Mouse (Mus musculus) cerebellum, adult 9-11 months (tissue): ENCODE data around the gene Abca9.

Experiments
- DNase-seq: peaks from one replicate; pipeline ENCODE4 v3.0.0; 2022

Gene Abca9

DNA sequence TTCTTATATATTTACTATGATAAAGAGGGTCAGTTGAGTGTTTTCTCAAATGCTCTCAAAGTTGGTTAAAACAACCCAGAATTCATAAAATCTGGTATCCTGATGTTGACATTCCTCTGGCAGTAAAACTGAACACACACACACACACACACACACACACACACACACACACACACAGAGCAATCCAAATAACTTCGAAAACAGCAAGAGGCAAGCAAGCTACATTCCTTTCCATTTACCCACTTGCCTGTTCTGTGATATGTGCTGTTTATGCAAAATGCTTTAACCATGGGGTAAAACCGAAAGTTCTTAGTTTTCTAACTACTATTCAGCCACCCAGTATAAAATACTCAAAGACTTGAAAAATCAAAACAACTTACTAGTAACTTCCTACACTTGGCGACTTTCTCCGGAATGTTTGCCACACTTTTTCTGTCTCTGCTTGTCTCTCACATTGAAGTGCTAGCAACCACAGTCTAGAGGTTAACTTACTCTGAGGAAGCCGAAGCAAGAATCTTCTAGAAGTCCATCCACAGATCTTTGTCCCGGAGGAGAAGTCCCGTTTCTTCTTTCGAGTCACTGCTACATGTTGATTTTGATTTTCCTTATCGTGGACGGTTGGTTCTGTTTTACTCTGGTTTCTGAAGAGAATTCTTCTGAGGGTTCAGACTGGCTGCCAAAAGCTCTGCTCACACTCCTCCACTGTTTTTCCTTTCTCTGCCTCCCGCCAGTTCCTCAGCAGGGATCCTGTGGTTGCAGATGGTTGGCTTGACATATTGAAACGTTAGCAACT lies at the start of gene Abca9:
Gene Abca9 (minus strand): TSS at position 738 of the 793 bp plus-strand sequence.
- DNase-seq = peak; percentile 33

DNA sequence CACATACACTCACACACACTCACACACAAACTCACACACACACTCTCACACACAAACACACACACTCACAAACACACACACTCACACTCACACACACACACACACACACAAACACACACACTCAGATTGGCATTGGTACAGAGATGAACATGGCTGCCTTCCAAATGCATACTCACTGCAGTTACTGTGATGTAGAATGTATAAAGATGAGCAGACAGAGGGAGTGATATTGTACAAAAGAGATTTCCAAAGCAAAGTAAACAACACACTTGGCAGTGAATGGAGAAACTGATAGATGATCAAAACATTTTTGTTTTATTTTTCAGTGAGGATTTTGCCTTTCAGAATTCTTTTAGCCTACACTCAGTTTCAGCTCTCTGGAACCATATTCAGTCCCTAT lies 49.1 kb upstream of the Abca9 start:
- no peak for DNase-seq

DNA sequence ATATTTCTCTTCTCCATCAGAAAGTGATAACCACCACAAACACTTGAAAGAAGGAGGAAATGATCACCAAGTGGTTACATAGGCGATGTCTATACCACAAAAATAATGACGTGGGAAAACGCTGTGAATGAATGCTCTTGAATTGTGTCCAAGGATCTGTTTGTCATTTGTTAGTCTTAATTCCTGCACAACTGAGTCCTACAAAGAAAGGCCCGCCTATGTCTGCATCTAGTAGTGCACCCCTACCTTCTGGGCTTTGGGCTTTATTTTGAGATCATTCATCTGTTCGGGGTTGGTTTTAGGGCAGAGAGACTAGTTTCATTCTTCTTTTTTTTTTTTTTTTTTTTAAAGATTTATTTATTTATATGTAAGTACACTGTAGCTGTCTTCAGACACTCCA lies 35.9 kb upstream of the Abca9 start:
- no peak for DNase-seq

DNA sequence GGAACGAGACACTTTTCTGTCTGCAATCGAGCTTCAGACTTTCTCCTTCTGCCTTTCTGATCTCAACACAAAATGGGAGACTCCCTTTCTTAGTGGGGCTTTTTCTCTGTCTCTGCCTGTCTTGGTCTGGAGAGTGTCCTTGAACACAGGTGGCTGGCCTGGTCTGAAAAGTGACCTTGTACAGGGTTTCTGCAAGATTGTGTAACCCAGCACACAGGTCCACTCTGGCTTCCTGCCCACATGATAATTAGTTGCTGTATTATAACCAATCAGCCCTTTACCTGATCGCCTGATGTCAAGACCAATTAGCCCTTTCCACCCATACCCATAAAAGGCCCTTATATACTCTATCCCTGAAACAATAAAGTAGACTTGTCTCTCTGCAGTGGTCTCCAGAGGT lies 30.9 kb upstream of the Abca9 start:
- no peak for DNase-seq

DNA sequence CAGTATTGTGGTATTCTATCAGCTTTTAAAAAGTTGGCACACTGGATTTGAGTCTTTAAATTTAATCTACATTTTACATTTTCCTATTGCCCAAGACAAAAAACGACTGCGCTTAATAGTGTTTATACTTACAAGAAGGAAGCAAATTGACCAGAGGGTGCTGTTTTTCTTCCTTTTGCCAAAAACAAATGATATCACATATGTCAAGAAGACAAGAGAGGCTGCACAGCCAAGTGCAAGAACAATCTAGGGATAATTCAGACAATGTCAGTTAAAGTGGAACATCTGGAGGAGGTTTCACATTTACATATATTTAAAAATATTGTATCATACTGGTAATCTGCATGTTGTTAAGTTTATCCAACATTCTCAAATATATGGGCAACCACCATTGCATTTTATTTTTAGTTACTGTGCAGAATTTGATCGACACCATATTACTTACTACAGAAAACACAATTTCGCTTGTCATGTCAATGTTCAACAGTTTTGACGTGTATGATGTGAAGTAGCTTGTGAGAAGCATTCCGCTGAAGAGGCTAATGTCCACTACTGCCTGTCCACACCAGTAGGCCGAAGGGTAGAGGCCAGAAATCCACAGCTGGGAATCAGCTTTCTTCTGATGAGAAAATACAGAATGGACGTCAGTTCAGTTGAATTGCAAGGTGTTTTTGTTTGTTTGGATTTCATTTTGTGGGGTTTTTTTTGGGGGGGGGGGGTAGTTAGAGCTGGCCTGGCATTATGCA lies 28.7 kb upstream of the Abca9 start:
- no peak for DNase-seq

DNA sequence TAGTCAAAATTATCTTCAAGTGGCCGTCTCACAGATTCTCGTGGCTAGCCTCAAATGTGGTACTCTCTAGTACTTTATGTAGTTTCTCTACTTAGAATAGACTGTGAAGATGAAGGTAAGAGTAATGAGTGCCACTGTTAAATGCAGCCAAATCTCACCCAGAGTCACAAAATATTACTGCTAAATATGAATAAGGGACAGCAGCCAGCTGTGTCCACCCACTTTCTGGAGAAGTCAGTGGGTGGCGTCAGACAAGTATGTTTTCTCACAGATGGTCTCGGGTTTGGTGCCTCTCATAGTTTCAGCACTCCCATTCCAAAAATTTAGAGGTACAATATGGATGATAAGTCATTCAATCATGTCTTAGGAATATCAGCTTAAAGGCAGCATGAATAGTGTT lies 27.3 kb upstream of the Abca9 start:
- DNase-seq = no peak

DNA sequence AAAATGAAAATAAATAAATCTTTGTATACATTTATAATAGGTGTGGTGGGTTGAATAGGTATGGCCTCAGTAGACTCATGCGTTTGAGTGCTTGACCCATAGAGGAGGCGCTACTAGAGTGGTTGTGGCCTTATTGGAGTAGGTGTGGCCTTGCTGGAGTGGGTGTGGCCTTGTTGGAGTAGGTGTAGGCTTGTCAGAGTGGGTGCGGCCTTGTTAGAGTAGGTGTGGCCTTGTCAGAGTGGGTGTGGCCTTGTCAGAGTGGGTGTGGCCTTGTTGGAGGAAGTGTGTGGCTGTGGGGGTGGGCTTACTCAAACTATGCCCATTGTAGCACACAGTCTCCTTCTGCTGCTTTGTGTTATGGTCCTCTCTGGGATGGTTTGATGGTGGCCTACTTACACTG lies 3.2 kb upstream of the Abca9 start:
- DNase-seq = no peak

DNA sequence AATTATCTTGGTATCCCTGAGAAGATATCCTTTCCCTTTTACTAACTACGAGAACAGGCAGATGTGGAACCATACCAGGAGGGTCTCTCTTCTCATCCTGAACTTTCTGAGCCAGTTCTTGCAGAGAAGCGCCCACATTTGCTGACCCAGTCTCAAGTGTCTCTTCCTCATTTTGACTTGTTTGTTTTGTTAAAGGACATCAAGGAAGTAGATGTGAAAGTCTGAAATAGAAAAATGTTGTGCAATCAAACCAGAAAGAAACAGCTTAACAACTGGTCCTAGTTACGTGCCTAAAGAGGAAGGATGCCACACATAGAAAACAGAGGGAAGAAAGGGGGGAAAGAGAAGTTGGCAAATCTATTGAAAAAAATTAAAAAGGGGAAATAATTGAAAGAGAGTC lies 2.2 kb downstream of the Abca9 start:
- no peak for DNase-seq

DNA sequence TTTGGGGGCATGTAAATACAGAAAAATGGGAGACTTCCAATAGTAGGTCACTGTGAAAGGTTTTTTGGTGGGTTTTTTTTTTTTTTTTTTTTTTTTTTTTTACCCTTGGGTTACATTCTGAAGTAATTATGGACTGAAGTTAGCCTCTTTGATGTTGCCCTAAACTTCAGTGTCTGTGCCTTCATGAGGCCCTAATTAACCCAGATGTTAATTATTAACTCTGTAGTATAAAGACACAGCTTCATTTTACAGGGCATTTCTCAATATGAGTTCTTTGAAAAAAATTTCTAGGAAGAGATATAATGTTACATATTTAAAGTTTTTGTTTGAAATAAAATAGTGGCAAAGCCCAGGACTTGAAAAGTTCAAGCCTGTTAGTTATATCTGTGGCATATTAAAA lies 2.6 kb downstream of the Abca9 start:
- no peak for DNase-seq

DNA sequence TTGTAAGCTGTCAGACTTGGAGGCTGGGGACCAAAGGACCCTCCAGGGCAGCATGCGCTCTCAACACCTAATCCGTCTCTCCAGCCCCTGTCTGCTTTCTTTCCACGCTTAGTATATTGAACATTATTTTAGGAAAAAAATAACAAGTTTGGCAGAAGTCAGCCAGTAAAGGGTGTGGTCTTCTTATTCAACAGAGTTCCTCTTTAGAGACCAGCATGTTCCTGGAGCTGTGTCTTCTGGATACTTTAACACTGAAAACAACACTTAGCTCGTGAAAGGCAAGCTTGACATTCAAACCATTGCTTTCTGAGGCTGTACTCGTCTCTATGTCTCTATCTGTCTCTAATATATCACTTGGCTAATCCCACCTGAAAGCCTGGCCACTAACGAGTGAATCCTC lies 10.9 kb downstream of the Abca9 start:
- DNase-seq = no peak

DNA sequence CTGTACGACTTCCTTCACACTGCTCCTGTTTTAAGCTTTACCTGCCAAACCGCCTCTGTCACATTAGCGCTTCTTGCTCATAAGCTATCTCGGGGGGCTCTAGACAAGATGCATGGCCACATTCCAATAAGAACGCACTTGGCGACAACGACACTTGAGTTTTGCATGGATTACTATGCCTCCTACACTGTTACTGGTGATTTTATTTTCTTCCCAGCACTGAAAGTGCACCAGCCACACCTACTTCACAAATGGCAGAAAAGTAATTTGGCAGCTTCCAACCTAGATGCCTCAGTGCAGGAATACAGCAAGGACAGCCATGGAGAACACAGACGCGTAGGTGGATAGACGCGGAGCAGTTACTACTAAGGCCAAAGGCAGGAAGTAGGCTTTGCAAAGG lies 12.0 kb downstream of the Abca9 start:
- DNase-seq = no peak

DNA sequence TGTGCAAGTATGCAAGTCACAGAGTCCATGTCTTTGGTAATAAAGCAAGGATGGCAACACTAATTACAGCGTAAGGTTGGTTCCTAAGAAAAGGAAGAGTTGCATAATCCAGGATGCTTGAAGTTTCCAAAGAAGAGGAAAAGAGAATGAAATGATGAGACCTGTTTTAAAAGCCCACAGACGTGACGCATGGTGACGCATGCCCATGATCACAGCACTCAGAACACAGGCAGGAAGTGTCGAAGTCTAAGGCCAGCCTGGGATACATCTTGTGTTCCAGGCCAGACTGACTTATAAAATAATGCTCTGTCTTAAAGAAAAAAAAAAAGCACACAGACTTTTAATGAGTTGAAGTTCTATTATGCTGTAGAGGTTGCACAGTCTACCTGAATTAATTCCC lies 20.4 kb downstream of the Abca9 start:
- no peak for DNase-seq

DNA sequence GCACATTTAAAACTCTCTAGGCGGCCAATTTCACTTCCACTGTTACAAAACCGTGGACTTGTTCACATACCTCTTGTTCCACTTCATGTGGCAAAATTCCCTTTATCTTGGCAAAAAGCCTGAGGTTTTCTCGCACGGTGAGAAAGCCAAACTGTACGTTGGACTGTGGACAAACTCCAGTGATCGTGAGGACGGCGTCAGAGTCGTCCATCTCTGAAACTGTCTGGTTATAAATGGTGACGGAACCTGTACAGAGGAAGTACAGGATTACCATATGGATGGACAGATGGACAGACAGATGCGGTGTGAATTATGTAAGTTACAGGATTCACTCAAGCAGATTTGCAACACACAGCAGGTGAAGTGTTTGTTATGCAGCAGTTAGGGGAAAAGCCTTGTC lies 22.6 kb downstream of the Abca9 start:
- DNase-seq = peak; percentile 13

DNA sequence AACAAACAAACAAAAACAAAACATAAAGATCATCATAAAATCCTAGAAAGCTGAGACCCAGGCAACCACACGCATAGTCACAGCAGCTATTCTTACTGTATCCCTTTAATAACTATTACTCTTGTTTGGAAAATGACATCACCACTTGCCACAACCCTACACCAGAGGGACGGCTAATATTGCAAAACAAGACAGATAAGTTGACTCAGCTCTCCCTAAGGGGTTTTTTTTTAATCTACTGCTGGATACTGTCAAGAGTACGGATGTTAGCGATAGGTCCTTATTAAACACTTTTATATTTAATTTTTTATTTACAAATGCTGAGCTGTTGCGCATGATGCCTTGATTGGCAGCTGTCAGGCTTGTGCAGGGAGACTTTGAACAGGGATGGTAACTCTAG lies 37.2 kb downstream of the Abca9 start:
- DNase-seq = no peak

DNA sequence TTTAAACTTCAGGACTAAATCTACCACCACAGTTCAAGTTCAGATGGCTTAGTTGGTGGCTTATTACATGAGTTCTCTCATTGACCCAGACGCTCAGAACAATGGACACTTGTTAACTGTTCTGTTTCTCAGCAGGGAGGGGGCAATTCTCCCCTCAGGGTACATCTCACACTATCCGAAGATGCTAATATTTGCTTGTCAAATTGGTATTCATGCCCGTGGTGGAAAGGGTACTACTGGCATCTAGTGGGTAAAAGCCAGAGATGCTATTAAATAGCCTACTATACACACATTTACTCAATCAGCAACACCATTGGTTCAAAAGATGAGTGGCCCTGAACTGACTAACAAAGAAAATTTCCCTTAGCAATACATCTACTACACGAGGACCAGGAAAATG lies 56.9 kb downstream of the Abca9 start:
- peak; percentile 3 for DNase-seq

DNA sequence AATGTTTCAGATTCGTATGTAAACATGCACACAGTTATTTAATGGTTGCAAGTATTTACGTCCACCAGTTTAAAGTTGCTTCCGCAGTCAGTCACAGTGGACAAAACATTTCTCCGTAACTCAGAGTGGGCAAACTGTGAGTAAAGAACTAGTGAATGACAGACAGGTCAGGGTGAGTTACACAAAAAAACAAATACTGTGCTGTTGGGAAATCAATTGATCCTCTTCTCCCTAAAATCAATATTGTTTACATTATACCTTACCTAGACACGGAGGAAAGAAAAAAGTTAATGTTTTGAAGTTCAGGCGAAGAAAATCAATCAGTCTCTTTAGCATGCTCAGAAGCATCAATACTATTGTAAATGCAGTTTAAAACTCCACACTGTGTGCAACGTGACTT lies 66.6 kb downstream of the Abca9 start:
- DNase-seq = no peak

DNA sequence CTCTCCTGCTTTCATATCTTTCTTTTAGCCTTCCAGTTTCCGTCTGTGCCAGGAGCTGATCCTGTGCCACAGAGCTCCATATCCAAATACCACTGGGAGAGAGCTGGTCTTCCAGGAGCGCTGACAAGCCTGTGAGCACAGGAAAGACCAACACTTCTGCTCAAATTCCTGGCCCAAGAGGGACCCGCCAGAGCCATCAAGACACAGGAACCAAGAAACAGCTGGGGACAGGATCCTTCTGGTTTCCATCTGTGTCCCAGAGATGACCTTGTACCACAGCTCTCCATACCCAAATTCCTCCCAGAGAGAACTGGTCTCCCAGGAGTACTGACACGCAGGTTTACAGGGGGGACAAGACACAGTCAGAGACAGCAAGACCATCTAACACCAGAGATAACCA lies 69.1 kb downstream of the Abca9 start:
- DNase-seq = no peak

DNA sequence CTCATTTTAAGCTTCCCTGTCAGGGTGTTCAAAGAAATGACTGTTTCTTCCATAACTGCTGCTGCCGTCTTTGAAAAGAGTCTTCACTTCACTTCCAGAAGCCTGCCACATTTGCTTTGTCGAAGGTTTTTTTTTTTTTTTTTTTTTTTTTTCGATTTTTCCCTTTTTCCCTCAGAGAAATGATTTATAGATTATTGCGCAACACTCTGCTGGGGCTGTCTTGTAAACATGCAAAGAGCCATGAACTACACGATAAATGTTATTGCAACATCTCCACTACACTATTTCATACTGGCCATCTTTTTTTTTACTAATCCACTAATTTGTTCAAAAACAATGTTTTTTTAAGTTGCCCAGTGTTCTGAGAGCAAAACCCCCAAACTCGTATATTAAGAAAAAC lies 70.5 kb downstream of the Abca9 start:
- DNase-seq = no peak

DNA sequence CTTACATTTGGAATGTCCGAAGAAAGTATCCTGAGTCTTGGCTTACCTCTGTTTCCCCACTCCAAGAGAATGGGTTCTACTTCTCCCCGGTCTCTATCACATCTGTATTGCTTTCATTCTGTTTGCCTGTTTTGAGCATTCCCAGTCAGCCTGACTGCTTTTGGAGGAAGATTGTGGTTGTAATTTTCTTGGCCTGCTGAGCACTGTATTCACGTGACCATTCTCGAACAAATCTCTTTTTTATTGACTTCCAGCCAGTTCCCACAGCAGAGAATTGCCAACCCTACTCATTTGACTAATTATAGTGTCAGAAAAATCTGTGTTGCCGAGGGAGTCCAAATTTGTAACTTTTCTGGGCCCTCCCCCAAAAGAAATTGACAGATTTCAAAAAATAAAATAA lies 72.1 kb downstream of the Abca9 start, which contains the start of gene Abca8a:
Gene Abca8a (minus strand): TSS at position 121 of the 400 bp plus-strand sequence.
- DNase-seq = no peak

DNA sequence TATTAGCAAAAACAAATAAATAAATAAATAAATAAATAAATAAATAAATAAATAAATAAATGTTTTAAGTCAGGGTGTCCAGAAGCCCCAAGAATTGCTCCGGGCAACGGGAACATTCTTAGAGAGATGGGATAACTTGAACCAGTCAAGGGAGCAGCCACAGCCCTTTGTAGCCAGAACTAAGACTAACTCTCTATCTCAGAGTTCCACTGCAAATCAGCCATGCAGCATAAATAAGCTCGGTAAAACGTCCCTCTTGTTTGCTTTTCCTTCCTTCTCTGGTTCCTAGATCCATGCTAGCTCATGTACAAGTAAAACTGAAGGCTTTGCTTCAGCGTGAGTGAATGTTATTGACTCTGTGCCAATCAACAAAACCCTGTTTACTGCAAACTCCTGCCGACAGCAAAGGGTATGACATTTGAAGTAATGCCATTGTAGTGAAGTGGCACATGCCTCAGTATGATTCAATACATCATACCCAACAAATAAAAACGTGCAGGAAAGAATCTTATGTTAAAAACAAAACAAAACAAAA lies 73.1 kb downstream of the Abca9 start:
- no peak for DNase-seq

DNA sequence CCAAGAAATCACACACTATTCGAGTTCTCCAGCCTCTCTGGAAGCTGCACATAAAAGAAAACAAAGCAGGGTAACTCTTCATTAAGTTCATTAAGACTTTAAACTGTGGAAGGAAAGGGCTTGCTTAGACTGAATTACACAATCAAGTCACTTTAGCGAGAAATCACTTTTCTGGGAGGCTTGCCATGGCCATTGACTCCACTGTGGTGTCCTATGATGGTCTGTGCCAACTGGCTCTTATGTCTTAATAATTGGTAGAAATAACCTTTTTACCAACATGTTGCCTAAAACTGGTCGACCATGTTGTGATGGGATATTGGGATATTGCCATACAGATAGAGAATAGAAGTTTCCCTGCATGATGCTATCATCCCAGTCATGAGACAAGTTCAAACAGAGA lies 73.8 kb downstream of the Abca9 start:
- no peak for DNase-seq

DNA sequence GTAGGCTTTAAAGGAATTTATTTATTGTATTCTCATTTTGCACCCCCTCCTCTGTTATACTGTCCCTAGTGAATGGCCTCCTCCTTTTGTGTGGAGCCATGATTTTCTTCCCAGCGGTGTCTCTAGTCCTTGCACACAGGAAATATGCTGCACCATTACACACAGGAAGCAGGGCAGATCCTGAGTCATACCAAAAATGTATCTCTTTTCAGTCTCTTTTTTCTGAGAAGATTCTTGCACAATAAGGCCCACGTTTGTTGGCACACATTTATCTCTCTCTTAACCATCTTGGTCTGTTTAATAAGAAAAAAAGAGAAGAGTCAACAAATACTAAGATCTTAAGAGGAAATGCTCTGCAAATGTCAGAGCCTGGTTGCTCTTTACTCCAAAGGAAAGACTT lies 76.7 kb downstream of the Abca9 start:
- DNase-seq = no peak

DNA sequence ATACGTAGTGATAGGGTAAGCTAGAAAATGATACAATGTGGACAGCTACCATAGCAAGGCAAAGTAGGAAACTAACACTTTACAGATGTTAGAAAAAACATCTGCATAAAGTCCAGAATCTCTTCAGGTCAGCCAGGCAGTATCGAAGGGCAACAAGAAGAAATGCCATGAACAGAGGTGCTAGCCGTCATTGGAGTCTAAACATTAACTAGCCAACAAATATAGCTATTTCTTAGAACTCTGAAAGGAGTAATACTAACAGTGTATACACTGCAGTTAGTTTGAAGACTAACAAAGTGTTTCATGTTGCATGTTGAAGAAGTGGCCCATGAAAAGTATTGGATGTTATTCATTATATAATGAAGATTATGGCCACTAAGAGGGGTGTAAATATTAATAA lies 95.8 kb downstream of the Abca9 start:
- DNase-seq = no peak

DNA sequence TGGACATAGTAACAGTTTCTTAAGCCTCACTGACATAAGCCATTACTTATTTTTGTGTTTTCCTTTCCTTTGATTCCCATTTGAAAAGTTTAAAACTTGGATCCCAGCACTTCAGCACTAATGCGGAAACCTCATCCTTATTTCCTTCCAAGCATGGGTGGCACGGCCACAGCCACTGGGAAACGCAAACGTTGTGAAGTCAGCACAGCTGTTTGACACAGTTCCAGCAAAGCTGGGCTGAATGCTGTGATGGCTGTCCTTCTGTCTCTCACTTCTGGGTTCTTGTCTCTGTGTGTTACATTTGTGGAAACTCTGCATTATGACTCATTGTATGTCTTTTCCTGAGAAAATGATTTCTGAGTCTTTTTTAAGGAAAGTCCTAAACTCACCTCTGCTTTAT lies 107.0 kb downstream of the Abca9 start:
- DNase-seq = no peak
